Mouse (Mus musculus): ENCODE measurements around the gene Angptl8. TPM values are rescaled to one million over a fixed set of nuclear protein-coding genes. Genes with fewer than 3 reads are reported as not detected.

Gene Angptl8
- polyA plus RNA-seq (2021; fragmentation: Nextera tagmentation), result not detected in 2 replicates
- long read RNA-seq, experiment 1, result 0 reads
- long read RNA-seq, experiment 2, result 0 reads

GRCm38 (mm10) chr9:21835258-21835912 is at the start of gene Angptl8:
Gene Angptl8 (plus strand): TSS chr9:21835510.

GRCm38 (mm10) chr9:21798345-21799009 is 36.8 kb upstream of the Angptl8 start, which contains the start of gene Kank2:
Gene Kank2 (minus strand): TSS chr9:21798744.

GRCm38 (mm10) chr9:21852128-21853091 is 17.1 kb downstream of the Angptl8 start, which contains the start of gene Dock6:
Gene Dock6 (minus strand): TSS chr9:21852635.

Other genes with a start within 250 kb of the Angptl8 start
- gene Timm29, start 242.8 kb upstream of the Angptl8 start, polyA plus RNA-seq (2021; fragmentation: Nextera tagmentation), result 24.4 and 31.1 TPM in 2 replicates
- 15.4 and 21.2 TPM in 2 replicates for gene Yipf2, start 242.7 kb upstream of the Angptl8 start, polyA plus RNA-seq (2021; fragmentation: Nextera tagmentation)
- gene Smarca4, start 219.3 kb upstream of the Angptl8 start, polyA plus RNA-seq (2021; fragmentation: Nextera tagmentation), result 26.0 and 26.4 TPM in 2 replicates
- gene Ldlr, start 112.0 kb upstream of the Angptl8 start, polyA plus RNA-seq (2021; fragmentation: Nextera tagmentation), result 4.4 and 5.9 TPM in 2 replicates
- gene Spc24, start 75.2 kb upstream of the Angptl8 start, polyA plus RNA-seq (2021; fragmentation: Nextera tagmentation), result 4.0 and 4.3 TPM in 2 replicates
- gene Kank2, start 36.8 kb upstream of the Angptl8 start, polyA plus RNA-seq (2021; fragmentation: Nextera tagmentation), result 1.4 and 1.9 TPM in 2 replicates
- 3.2 and 3.9 TPM in 2 replicates for gene Dock6, start 17.1 kb downstream of the Angptl8 start, polyA plus RNA-seq (2021; fragmentation: Nextera tagmentation)
- gene Rab3d, start 82.7 kb downstream of the Angptl8 start, polyA plus RNA-seq (2021; fragmentation: Nextera tagmentation), result 6.7 and 6.8 TPM in 2 replicates
- 8.4 and 9.2 TPM in 2 replicates for gene Ccdc159, start 92.0 kb downstream of the Angptl8 start, polyA plus RNA-seq (2021; fragmentation: Nextera tagmentation)
- 87.3 and 88.2 TPM in 2 replicates for gene Tmem205, start 92.0 kb downstream of the Angptl8 start, polyA plus RNA-seq (2021; fragmentation: Nextera tagmentation)
- 75.3 and 142 TPM in 2 replicates for gene Plppr2, start 101.5 kb downstream of the Angptl8 start, polyA plus RNA-seq (2021; fragmentation: Nextera tagmentation)
- gene Swsap1, start 120.2 kb downstream of the Angptl8 start, polyA plus RNA-seq (2021; fragmentation: Nextera tagmentation), result 6.2 and 17.7 TPM in 2 replicates
- 16.7 and 18.2 TPM in 2 replicates for gene Epor, start 128.0 kb downstream of the Angptl8 start, polyA plus RNA-seq (2021; fragmentation: Nextera tagmentation)
- gene Rgl3, start 153.9 kb downstream of the Angptl8 start, polyA plus RNA-seq (2021; fragmentation: Nextera tagmentation), result 1.0 and 1.5 TPM in 2 replicates
- gene Ccdc151, start 167.1 kb downstream of the Angptl8 start, polyA plus RNA-seq (2021; fragmentation: Nextera tagmentation), result 2.7 TPM in 2 replicates
- 24.2 and 25.2 TPM in 2 replicates for gene Prkcsh, start 167.3 kb downstream of the Angptl8 start, polyA plus RNA-seq (2021; fragmentation: Nextera tagmentation)
- gene Elavl3, start 216.5 kb downstream of the Angptl8 start, polyA plus RNA-seq (2021; fragmentation: Nextera tagmentation), result 21.2 and 23.5 TPM in 2 replicates
- gene Gm49318, start 235.7 kb downstream of the Angptl8 start, polyA plus RNA-seq (2021; fragmentation: Nextera tagmentation), result not detected in 2 replicates
- 3.5 and 4.6 TPM in 2 replicates for gene Zfp653, start 235.9 kb downstream of the Angptl8 start, polyA plus RNA-seq (2021; fragmentation: Nextera tagmentation)
- gene Ecsit, start 249.9 kb downstream of the Angptl8 start, polyA plus RNA-seq (2021; fragmentation: Nextera tagmentation), result 51.1 and 51.8 TPM in 2 replicates

Data from left cerebral cortex, adult 6 months (tissue).